20 mouse cellular contexts compared by ENCODE assay signal in the genomic region with DNA sequence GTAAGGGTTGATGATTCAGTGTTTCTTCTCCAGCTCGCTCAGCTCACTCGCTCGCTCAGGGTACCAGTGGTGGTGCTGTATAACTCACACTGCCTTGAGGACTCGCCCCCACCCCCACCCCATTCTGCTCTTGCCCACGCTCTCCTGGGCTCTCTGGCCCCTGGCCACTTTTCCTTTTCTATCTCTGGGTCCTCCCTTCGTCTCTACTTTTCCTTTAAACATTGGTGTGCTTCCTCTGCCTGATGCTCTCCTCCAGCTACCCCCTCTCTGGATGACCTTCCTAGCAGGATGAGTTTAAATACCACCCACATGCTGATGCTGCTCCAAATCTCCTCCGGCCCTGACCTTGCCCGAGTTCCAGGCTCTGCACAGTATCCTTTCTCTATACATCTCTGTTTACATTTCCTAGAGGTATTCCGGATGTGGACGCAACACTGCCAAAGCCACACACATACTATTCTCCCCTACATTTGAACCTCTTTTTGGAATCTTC. TPM values are rescaled to one million over a fixed set of nuclear protein-coding genes. Genes with fewer than 3 reads are reported as not detected.
DNase-seq lines count a peak whose midpoint lies in the region; ATAC-seq lines count a peak whose summit lies in the region.
"Had no signal": no experiment of that assay in that cellular context is flagged by ENCODE, and none has a peak within 500 bp of the region (broad histone marks: within the 10 kb centered on the region; RNA-seq: fewer than 3 reads in every experiment).

No protein-coding gene starts in this region.

- H3K4me1 ChIP-seq in heart, embryonic 12.5 days (replicated peaks), result peaks cover 25% of the 10 kb centered on the region
- peaks cover 23% of the 10 kb centered on the region for H3K4me1 ChIP-seq in heart, embryonic 11.5 days (ENCODE audit: control insufficient read depth, insufficient read depth, low read length)
- peaks cover 39% of the 10 kb centered on the region for H3K4me1 ChIP-seq in midbrain, embryonic 10.5 days
- H3K4me1 ChIP-seq in midbrain, embryonic 13.5 days (replicated peaks), result peaks cover 28% of the 10 kb centered on the region
- peaks cover 26% of the 10 kb centered on the region for H3K4me1 ChIP-seq in hindbrain, embryonic 12.5 days

- peak overlapping the region; percentile 11; the same call in 1 of the 2 replicates for H3K27ac ChIP-seq in heart, embryonic 12.5 days (ENCODE audit: poor library complexity, severe bottlenecking)
- no peak overlapping the region for H3K27ac ChIP-seq in heart, embryonic 11.5 days (ENCODE audit: low read depth, low read length)
- peak overlapping the region; percentile 100 for H3K27ac ChIP-seq in midbrain, embryonic 10.5 days (replicated peaks)
- H3K27ac ChIP-seq in midbrain, embryonic 13.5 days, result no peak overlapping the region
- no peak overlapping the region for H3K27ac ChIP-seq in hindbrain, embryonic 12.5 days
- H3K27ac ChIP-seq: embryonic facial prominence, embryonic 12.5 days; forebrain, embryonic 13.5 days; hindbrain, embryonic 14.5 days; limb, embryonic 15.5 days had no signal

- no peak for ATAC-seq in heart, embryonic 12.5 days (ENCODE audit: insufficient number of reproducible peaks, low FRiP score)
- no peak for ATAC-seq in heart, embryonic 11.5 days (replicated peaks; ENCODE audit: insufficient number of reproducible peaks, low FRiP score, low TSS enrichment)
- ATAC-seq in midbrain, embryonic 13.5 days, result no peak
- no peak for ATAC-seq in cerebellum, adult (ENCODE audit: insufficient number of reproducible peaks, low FRiP score, low TSS enrichment)
- no peak for ATAC-seq in hindbrain, embryonic 12.5 days (ENCODE audit: low FRiP score)
- ATAC-seq: forebrain, embryonic 13.5 days had no signal

- H3K4me3 ChIP-seq in heart, embryonic 12.5 days, result no peak overlapping the region
- no peak overlapping the region for H3K4me3 ChIP-seq in heart, embryonic 11.5 days (ENCODE audit: low read depth, low read length)
- peak overlapping the region; percentile 7; the same call in 1 of the 2 replicates for H3K4me3 ChIP-seq in midbrain, embryonic 10.5 days
- no peak overlapping the region for H3K4me3 ChIP-seq in midbrain, embryonic 13.5 days (replicated peaks)
- H3K4me3 ChIP-seq in hindbrain, embryonic 12.5 days, result no peak overlapping the region
- H3K4me3 ChIP-seq: embryonic facial prominence, embryonic 12.5 days; forebrain, embryonic 13.5 days; limb, embryonic 15.5 days had no signal

- H3K36me3 ChIP-seq in heart, embryonic 12.5 days, result no peaks in the 10 kb centered on the region
- no peaks in the 10 kb centered on the region for H3K36me3 ChIP-seq in heart, embryonic 11.5 days (ENCODE audit: control insufficient read depth, insufficient read depth, low read length)
- H3K36me3 ChIP-seq in midbrain, embryonic 10.5 days, result peaks cover 3% of the 10 kb centered on the region; the same call in 1 of the 2 replicates
- H3K36me3 ChIP-seq in midbrain, embryonic 13.5 days, result no peaks in the 10 kb centered on the region
- H3K36me3 ChIP-seq in hindbrain, embryonic 12.5 days, result no peaks in the 10 kb centered on the region
- H3K36me3 ChIP-seq: embryonic facial prominence, embryonic 12.5 days; limb, embryonic 15.5 days had no signal

- no peak overlapping the region for H3K9ac ChIP-seq in heart, embryonic 12.5 days
- no peak overlapping the region for H3K9ac ChIP-seq in heart, embryonic 11.5 days (ENCODE audit: low read depth, low read length)
- H3K9ac ChIP-seq in midbrain, embryonic 13.5 days (replicated peaks), result no peak overlapping the region
- H3K9ac ChIP-seq in hindbrain, embryonic 12.5 days, result no peak overlapping the region
- H3K9ac ChIP-seq: embryonic facial prominence, embryonic 12.5 days; forebrain, embryonic 13.5 days; hindbrain, embryonic 14.5 days; limb, embryonic 15.5 days had no signal

- no peak for DNase-seq in midbrain, embryonic 10.5 days (ENCODE audit: low spot score)
- peak; percentile 40 to 48 for DNase-seq in adrenal gland, postnatal 36 days
- DNase-seq: cerebellum, adult 11-12 months; cerebellum, postnatal 14 days; kidney, postnatal 10 days; left cerebral cortex, postnatal 4 days; lung, adult 18-20 months; lung, postnatal 10 days; midbrain, embryonic 14.5 days; right cerebral cortex, postnatal 4 days; thymus, postnatal 14 days had no signal

- H3K27me3 ChIP-seq in heart, embryonic 12.5 days (replicated peaks), result no peaks in the 10 kb centered on the region
- H3K27me3 ChIP-seq in heart, embryonic 11.5 days (ENCODE audit: control insufficient read depth, insufficient read depth, low read length), result no peaks in the 10 kb centered on the region
- H3K27me3 ChIP-seq in midbrain, embryonic 10.5 days (ENCODE audit: low read depth, poor library complexity, severe bottlenecking), result no peaks in the 10 kb centered on the region
- H3K27me3 ChIP-seq in midbrain, embryonic 13.5 days, result 0 out of 2 replicates have a peak, but pooled peaks cover 2% of the 10 kb centered on the region
- no peaks in the 10 kb centered on the region for H3K27me3 ChIP-seq in hindbrain, embryonic 12.5 days
- H3K27me3 ChIP-seq: embryonic facial prominence, embryonic 12.5 days; forebrain, embryonic 13.5 days; limb, embryonic 15.5 days had no signal

- WGBS in heart, embryonic 12.5 days, result 56% methylated on average over 10 of the region's 10 CpGs
- WGBS in heart, embryonic 11.5 days (ENCODE audit: insufficient replicate concordance), result 54% methylated on average over 10 of the region's 10 CpGs
- 51% methylated on average over 10 of the region's 10 CpGs for WGBS in midbrain, embryonic 10.5 days
- WGBS in midbrain, embryonic 13.5 days, result 53% methylated on average over 10 of the region's 10 CpGs
- WGBS in hindbrain, embryonic 12.5 days, result 57% methylated on average over 10 of the region's 10 CpGs

- no peaks in the 10 kb centered on the region for H3K9me3 ChIP-seq in heart, embryonic 12.5 days (replicated peaks)
- H3K9me3 ChIP-seq in heart, embryonic 11.5 days (replicated peaks; ENCODE audit: control insufficient read depth, low read length), result no peaks in the 10 kb centered on the region
- H3K9me3 ChIP-seq in midbrain, embryonic 10.5 days (replicated peaks), result no peaks in the 10 kb centered on the region
- no peaks in the 10 kb centered on the region for H3K9me3 ChIP-seq in midbrain, embryonic 13.5 days
- H3K9me3 ChIP-seq in hindbrain, embryonic 12.5 days (replicated peaks), result no peaks in the 10 kb centered on the region
- H3K9me3 ChIP-seq: embryonic facial prominence, embryonic 12.5 days; forebrain, embryonic 13.5 days; limb, embryonic 15.5 days had no signal

- H3K4me2 ChIP-seq in heart, embryonic 12.5 days, result no peak overlapping the region
- no peak overlapping the region for H3K4me2 ChIP-seq in heart, embryonic 11.5 days
- no peak overlapping the region for H3K4me2 ChIP-seq in midbrain, embryonic 13.5 days (replicated peaks)
- no peak overlapping the region for H3K4me2 ChIP-seq in hindbrain, embryonic 12.5 days (replicated peaks)
- H3K4me2 ChIP-seq: embryonic facial prominence, embryonic 12.5 days; forebrain, embryonic 13.5 days; limb, embryonic 15.5 days had no signal

RNA-seq across cellular contexts. Expression of a gene that starts 2.9 kb away (rescaled TPM):
- 18.7 and 20.5 TPM in 2 replicates for polyA plus RNA-seq in heart, embryonic 12.5 days (2016; fragmentation: Nextera tagmentation; extraction: Ambion mirVana)
- polyA plus RNA-seq in heart, embryonic 11.5 days (2014; fragmentation: Nextera tagmentation; extraction: Ambion mirVana), result 15.3 and 18.4 TPM in 2 replicates
- polyA plus RNA-seq in midbrain, embryonic 10.5 days (2016; fragmentation: Nextera tagmentation; extraction: Ambion mirVana), result 25.3 and 30.5 TPM in 2 replicates
- polyA plus RNA-seq in midbrain, embryonic 13.5 days (2015; fragmentation: Nextera tagmentation; extraction: Ambion mirVana), result 38.5 and 41.0 TPM in 2 replicates
- total RNA-seq in adrenal gland, postnatal 36 days (2021), result 100 to 1,000 TPM; 181 to 262 TPM
- 34.8 and 35.9 TPM in 2 replicates for polyA plus RNA-seq in hindbrain, embryonic 12.5 days (2016; fragmentation: Nextera tagmentation; extraction: Ambion mirVana)

Comparison
In these comparisons a context has a peak if more than half of its experiments do, and no peak if none do; other contexts are left out.
1. H3K27ac ChIP-seq: peak in heart, embryonic 12.5 days (single experiment) and midbrain, embryonic 10.5 days (single experiment); none in heart, embryonic 11.5 days (single experiment), midbrain, embryonic 13.5 days (single experiment) and hindbrain, embryonic 12.5 days (single experiment).